Mouse (Mus musculus): ENCODE data around the gene Mob3c. TPM values are rescaled to one million over a fixed set of nuclear protein-coding genes. Genes with fewer than 3 reads are reported as not detected.

Mob3c gene
- total RNA-seq, 2 experiments from 2014 or later, result 3.3 to 4.4 TPM

DNA sequence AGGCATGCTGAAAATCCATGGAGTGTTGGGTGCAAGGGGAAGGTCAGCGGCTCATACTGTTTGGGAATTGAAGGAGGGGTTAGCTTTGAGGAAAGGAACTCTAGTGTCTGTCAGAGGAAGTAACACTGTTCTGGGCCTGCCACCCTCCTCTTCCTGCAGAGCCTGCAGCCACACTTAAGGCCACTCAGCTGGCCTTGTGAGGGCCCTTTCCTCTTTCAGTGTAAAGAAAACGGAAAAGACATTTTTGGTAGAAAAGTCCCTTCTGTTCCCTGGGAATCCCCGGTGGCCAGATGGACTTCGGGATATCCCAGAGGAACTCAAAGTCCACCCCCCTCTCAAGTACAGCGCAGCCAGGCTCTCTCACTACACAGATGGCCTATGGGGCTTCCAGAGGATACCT is 2.6 kb downstream of the Mob3c start:
- no peak for DNase-seq (ENCODE audit: low spot score in 2 of 2)
- intact Hi-C loops (cut with DNase I), result no loop called here

DNA sequence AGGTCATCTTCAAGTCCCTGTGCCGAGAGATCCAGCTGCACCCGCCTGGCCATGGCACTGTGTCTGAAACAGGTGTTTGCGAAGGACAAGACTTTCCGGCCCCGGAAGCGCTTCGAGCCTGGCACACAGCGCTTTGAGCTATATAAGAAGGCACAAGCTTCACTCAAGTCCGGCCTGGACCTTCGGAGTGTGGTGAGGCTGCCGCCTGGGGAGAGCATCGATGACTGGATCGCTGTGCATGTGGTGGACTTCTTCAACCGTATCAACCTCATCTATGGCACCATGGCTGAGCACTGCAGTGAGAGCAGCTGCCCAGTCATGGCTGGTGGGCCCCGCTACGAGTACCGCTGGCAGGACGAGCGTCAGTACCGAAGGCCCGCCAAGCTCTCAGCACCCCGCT is 3.3 kb downstream of the Mob3c start:
- intact Hi-C loops (cut with DNase I), result no loop called here

DNA sequence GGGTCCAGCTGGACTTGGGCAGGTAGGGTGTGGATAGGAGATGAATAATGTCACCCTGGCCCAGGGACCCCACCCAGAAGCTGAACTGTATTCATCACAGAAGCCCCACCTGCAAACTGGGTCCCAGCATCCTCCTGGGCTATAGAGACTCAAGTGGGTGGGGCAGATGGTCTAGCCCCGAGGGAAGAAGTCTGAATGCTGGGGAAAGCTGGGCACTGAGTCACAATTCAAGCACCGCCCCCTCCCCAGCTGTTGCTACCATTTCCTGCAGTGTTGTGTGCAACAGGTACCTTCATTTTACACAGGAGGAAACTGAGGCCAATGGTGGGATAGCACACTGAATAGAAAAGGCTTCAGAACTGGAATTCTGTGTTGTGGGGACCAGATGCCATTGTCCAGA is 4.1 kb downstream of the Mob3c start:
- intact Hi-C loops (cut with DNase I), result no loop called here
- DNase-seq (ENCODE audit: low spot score in 2 of 2), result peak in 1 of 2 experiments; percentile 43

More for the DNA sequence above, 3.3 kb downstream of the Mob3c start:
- no peak for DNase-seq (ENCODE audit: low spot score in 2 of 2)

DNA sequence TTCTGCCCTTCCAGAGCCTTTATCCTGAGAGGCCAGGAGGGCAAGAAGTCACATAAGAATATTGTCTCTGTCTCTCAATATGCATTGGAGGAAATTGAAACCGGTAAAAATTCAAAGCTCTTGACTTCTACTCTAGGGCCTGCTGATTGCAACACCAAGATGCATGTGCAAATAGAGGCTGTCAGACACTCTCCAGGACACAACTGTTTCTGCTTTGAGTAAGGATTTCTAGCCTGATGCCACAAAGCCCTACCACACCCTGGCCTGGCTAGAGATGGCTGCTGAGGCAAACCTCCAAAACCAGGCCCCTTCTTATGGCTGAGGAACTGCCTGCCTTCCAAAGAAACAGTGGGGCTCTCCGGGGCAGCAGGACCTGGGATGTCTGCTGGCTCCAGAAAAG is 7.7 kb downstream of the Mob3c start:
- DNase-seq (ENCODE audit: low spot score in 2 of 2), result no peak
- intact Hi-C loops (cut with DNase I), result no loop called here

DNA sequence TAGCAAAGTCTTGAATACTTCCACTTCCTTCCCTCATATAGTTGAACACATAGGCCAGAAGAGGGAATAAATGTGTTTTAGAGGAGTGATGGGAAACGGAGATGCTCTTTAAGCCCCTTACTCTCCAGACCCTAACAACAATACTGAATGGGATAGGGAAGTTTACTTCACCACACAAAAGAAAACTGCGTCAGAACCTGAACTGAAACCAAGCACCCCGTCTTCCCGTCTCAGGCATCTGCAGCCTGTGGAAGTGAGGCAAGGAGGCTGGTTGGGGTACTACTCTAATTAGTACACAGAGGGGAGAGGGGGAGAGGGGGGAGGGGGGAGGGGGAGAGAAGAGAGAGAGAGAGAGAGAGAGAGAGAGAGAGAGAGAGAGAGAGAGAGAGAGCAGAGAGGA is 10.3 kb downstream of the Mob3c start:
- DNase-seq (ENCODE audit: low spot score in 2 of 2), result no peak
- intact Hi-C loops (cut with DNase I), result no loop called here

DNA sequence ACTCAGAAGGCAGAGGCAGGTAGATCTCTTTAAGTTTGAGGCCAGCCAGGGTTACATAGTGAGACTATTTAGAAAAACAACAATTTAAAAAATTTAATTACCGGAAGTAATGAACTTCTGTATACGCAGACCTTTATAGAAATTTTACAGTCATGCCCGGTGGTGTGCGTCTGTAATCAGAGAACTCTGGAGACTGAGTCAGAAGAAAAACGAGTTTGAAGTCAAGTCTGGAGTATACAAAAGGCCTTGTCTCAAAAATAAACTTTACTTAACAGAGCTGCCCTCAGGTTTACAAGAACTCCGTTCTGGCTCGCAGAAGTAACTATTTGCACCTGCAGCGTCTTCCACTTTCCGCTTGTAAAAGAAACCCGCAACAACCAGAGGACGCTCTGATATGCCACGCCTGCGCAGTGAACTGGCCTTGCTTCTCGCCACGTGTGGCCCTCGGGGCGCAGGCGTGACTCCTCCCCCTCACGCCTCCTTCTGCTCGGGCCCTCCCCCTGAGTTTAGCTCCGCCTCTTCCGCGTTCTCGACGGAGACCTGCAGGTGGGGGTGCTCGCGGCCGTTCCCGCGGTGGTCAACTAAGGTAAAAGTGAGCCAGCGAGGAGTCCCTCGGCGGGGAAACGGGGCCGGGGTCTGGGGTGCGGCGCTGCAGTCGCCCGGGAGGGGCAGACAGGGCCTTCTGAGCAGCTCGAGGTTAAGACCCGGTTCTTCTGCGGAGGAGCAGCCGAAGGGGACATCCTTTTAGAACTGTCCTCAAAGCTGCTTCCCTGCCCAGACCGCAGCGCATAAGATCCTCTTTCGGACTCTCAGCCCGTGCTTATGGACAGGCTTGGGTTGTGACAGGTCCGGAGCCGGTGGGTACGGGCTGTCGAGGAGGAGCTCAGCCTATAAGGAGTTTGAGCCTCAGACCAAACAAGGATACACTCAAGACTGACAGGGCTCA is 11.1 kb downstream of the Mob3c start, which contains the start of gene Mknk1:
Mknk1 (plus strand) TSS at position 503 of the 946 bp plus-strand sequence.
- peak; percentile 91 to 96 for DNase-seq (ENCODE audit: low spot score in 2 of 2)
- intact Hi-C loops (cut with DNase I), result no loop called here

DNA sequence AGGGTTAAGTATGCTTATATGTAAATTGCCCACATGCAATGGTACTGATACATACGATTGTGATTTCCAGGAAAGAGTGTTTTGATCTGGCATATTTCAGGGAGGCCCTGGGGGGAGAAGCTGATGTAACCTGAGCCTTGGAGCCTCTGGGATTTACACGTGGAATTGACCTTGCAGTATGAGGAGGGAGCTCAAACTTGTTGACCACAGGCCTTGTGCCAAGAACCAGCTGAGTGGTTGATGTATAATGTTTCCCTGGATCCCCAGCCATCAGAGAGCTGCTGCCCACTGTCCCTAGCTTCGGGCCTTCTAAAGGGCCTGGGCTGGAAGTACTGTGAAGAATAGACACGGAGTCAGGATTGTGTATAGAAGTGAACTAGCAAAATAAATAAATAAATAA is 12.1 kb downstream of the Mob3c start:
- intact Hi-C loops (cut with DNase I), result no loop called here
- DNase-seq (ENCODE audit: low spot score in 2 of 2), result no peak

DNA sequence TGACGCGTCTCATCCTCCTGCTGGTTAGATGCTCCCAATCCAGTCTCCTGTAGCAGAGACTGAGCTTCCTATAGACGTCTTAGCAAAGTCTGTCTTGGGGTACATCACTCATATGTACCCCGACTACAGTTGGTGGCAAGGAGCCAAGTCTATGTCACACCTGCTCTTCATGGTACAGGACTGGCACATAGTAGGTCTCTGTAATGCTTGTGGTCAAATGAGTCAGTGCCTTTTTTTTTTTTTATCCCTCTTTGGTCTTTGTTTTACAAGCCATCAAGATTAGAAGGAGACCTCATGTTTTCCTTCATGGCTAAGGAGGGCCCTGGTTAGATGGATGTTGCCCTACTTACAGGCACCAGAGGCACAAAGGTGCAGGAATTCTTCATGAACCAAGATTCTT is 12.9 kb downstream of the Mob3c start:
- intact Hi-C loops (cut with DNase I), result no loop called here
- no peak for DNase-seq (ENCODE audit: low spot score in 2 of 2)

DNA sequence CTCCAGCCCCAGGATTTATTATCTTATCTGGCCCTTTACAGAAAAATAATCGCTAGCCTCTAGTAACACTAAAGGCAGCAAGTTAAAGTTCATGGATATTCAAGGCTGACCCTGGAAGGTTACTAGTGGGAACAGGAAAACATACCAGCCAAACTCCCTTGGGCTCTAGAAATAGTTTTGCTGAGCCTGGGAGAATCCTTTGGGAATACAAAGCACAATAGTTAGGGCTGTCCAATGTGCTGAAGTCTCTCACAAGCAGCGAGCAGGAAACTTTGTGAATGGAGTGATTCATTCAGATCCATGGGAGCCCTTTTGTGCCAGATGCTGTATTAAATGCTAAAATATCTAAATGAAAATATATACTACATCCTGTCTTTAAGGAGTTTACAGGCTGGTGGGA is 18.8 kb downstream of the Mob3c start:
- intact Hi-C loops (cut with DNase I), result no loop called here

DNA sequence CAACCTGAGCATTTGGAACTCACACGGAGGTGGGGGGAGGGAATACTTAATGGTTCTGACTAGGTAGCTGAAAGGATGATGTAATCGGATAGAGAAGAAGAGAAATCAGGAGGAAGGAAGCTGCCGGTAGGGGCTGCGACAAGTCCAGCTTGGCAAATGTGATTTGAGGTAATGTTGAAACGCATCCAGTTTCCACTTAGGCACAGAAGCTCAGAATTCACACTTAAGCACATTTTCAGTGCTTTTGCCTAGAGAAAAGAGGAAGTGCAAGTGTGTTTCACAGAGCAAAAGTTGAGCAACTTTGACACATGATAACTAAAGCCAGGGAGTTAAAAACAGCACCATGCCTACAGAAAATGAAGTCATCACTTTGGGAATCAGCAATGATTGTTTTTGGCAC is 19.5 kb downstream of the Mob3c start:
- intact Hi-C loops (cut with DNase I), result no loop called here
- DNase-seq (ENCODE audit: low spot score in 2 of 2), result peak; percentile 47 to 78

More for the DNA sequence above, 18.8 kb downstream of the Mob3c start:
- no peak for DNase-seq (ENCODE audit: low spot score in 2 of 2)

DNA sequence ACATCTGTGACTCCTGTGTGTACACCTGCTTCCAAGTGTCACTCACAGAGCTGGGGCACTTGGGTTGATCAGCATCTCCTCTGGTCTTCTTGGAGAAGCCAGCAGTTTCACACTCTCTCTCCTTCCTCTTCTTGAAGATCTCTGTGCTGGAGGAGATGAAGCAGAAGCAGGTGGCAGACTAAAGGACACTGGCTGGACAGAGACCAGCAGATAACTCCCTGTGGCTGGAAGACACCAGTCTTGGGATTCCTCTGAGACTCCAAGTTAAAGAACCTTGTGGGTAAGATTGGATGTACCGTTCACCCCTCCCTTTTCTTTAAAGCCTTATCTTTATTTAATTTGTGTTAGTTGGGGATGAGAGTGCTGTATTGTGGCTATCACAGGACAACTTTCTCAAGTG is 20.2 kb downstream of the Mob3c start:
- intact Hi-C loops (cut with DNase I), result no loop called here
- no peak for DNase-seq (ENCODE audit: low spot score in 2 of 2)

DNA sequence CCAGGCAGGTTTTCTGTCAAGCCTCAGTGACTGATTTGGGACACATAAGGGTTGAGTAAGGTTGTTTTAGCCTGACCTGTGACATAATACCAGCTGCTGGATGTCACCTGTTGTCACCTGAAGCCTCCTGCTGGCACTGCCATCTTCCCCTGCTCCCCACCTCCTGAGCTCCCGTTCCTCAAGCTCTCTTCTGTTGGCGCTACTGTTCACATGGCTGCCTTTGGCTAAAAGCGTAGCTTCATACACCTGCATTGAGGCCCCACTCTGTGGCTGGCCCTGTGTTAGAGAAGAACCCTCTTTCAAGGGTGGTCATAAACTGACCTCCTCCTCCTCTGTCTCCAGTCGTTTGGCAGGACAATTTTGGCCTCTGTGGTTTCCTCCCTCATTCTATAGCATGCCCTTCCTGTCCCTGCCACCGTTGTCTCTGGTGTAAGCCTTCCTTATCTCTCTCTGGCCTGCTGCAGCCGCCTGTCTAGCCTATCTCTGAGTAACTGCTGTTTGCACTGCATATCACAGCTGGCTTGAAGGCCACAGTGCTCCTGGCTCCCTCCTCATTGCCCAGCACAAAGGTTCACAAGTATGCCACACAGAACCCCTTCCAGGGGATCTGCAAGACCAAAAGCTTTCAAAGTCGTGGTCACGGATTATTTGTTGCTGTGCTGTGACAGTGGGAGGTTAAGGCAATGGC is 21.2 kb downstream of the Mob3c start:
- DNase-seq (ENCODE audit: low spot score in 2 of 2), result no peak
- intact Hi-C loops (cut with DNase I), result no loop called here

DNA sequence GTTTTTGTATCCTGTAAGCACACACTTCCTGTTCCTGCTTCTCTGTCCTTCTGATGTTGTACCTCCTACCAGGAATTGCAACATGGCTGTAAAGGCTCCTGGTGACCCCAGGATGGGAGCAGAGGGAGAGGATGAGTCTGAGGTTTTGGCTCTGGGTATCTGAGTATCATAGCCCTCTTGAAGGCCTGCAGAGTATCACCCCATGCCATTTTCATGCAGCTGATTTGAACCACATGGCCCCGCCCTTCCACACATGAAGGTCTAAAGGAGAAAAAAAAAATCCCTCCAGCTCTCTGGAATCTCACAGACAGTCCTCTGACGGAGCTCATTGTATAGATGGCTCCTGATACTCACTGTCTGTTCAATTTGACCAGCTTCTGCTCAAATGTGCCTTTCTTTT is 22.2 kb downstream of the Mob3c start:
- DNase-seq (ENCODE audit: low spot score in 2 of 2), result no peak
- intact Hi-C loops (cut with DNase I), result no loop called here

DNA sequence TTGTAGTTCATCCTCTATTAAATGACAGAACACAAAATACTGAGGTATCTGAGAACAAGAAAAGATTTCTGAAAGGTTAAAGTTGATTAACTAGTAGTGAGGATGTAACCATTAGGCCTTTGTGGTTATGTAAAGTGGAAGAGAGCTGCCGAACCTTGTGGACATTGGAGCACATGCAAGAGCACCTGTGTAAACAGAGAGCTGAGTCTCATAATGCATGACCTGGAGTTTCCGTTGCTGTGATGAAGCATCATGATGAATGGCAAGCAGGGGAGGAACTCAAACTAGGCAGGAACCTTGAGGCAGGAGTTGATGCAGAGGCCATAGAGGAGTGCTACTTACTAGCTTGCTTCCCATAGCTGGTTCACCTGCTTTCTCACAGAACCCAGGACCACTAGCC is 22.7 kb downstream of the Mob3c start:
- no peak for DNase-seq (ENCODE audit: low spot score in 2 of 2)
- intact Hi-C loops (cut with DNase I), result no loop called here

DNA sequence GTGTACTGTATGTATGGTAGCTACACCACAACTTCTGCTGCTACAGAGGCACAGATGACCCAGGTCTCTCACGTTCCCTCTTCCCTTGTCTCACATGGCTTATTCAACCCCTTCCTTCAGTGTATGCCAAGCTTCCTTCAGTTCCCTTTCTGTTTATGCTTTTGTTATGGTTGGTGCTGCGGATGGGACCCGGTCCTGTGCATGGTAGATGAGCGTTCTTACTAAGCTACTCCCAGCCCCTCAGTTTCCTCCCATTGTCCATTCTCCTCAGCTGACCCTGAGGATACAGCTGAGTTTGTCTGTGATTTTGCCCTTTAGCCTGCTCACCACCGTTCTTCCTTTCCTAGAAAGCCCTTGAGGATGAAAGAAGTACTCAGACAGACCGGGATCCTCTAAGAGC is 23.7 kb downstream of the Mob3c start:
- intact Hi-C loops (cut with DNase I), result no loop called here
- no peak for DNase-seq (ENCODE audit: low spot score in 2 of 2)

DNA sequence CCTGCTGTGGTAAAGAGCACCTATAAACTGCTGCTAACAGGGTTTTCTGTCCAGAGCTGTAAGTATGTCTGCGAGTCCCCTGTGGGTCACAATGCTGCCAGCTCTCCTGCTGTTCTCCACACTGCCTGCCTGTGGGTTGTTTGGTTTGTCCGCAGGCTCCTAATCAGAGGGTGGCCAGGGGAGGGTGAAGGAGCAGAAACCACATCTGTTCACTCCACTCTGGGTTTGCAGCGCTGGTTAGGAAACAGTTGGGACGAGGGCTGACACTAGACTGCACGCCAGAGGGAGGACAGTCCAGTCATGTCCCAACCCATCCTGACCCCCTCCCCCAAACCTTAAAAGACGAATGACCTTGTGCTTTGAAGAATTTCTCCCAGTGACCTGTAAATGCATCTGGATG is 27.2 kb downstream of the Mob3c start:
- DNase-seq (ENCODE audit: low spot score in 2 of 2), result no peak
- intact Hi-C loops (cut with DNase I), result no loop called here

DNA sequence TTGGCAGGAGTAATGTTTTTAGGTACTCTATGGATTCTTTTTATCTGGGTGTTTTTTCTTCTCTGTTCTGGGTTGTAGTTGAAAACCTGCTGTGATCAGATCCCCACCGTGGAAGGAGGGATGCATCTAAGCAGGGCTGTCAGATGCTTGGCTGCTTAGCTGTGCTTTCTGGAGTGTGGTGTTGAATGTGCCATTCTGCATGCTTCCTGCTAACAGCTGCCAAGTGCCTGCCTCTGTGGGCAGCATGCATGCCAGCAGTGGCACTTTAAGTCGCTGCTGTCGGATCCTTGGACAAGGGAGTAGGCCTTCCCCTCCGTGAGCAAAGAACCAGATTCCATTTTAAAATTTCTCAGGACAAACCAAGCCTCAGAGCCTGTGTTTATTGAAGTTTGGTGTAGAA is 27.7 kb downstream of the Mob3c start:
- intact Hi-C loops (cut with DNase I), result no loop called here
- peak in 1 of 2 experiments; percentile 60 for DNase-seq (ENCODE audit: low spot score in 2 of 2)

DNA sequence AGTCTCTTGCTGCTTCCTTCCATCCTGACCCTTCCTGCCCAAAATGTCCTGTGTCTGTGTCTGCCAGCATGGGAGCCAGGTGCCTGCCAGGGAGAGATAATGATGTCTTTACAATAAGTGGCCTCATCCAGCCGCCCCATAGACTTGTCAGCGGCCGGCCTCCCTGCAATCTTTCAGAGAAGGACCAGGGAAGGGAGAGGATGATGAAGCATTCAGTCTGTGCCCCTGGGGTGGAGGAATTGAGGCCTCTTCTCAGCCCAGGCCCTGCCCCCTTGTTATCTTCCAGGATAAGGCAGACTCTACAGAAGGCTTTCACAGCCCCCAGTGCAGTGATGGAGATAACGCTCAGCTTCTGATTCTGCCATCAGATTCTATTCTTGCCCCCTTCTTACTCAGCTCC is 28.4 kb downstream of the Mob3c start:
- DNase-seq (ENCODE audit: low spot score in 2 of 2), result no peak
- intact Hi-C loops (cut with DNase I), result no loop called here

DNA sequence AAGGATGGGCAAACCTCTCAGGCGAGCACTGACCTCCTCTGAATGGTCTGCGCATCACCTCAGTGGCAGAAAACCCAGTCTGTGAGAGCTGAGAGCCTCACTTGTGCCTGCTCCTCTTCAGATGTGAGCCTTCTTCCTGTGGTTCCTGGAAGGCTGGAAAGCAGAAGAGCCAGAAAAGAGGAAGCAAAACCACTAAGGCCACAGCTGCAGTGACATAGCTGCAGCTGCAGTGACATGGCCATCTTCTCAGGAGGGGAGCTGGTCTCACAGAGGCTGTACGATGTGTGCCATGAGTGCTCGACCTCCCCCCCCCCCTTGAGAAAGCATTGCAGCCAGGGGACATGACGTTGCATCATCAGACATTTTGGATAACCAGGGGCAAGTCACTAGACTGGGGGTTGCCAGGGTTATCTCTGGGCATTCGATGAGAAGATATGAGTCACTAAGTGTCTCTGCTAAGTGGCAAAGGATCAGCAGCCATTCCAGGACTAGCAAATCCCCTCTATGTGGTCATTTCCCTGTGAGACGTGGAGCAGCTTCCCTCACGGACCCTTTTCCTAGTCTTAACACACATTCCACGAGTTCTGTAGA is 29.5 kb downstream of the Mob3c start:
- intact Hi-C loops (cut with DNase I), result no loop called here
- no peak for DNase-seq (ENCODE audit: low spot score in 2 of 2)

DNA sequence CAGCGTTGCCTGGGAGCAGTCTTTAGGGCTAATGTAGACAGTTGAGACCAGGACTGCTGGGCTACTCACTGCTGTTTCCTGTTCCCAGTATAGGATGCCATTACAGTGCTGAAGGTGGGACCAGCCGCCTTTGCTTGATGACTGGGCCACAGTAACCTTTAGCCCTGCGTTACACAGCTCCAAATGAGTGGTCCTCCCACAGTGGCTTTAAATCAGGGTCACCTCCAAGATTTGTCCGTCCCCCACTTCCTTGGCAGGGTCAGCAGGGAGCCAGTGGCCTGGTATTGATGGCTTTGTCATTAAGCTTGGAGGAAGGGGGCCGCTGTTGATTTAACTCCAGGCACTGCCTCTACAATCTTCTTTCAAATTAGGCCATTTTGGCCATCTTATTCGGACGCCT is 35.5 kb downstream of the Mob3c start:
- DNase-seq (ENCODE audit: low spot score in 2 of 2), result no peak
- intact Hi-C loops (cut with DNase I), result no loop called here

DNA sequence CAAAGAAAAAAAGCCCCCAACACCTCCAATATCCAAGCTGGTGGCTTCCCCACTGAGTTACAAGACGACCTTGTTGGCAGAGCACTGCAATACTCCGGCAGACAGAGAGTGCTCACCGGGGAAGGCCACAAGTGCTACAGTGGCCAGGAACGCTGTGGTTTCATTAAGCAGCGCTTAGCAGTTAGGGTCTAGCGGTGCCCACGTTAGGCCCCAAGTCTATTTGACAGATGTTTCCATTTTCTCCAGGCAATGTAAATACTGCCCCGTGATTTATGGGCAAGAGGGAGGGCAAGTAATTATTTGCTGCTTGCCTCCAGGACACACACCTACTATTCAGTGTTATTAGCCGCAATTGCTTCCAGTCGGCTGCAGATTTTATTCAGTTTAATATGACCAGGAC is 36.0 kb downstream of the Mob3c start:
- no peak for DNase-seq (ENCODE audit: low spot score in 2 of 2)
- intact Hi-C loops (cut with DNase I), result no loop called here
